Mouse (Mus musculus): ENCODE data around the gene Rtn2.

GRCm38 (mm10) chr7:19318676-19319075 lies 36.3 kb downstream of the Rtn2 start:
- TF ChIP-seq POLR2A (IDR thresholded peaks at IDR 0.05; ENCODE audit: low read depth, low read length) (no peak), CTCF (IDR thresholded peaks at IDR 0.05; ENCODE audit: borderline replicate concordance, insufficient read depth, low read length) (no peak)

Data from embryonic fibroblast, embryonic 13.5 days (primary cell).